Mouse (Mus musculus) small intestine, adult 2 months (tissue): ENCODE data around the gene Txk.

Experiments used
- CTCF ChIP-seq: fragments of 200-500 bp; IDR thresholded peaks from 2 replicates; pipeline ENCODE4 v1.5.1; 2012; ENCODE audit warnings: low read depth, mild to moderate bottlenecking, control low read depth, inconsistent platforms, low read length, moderate library complexity, mixed read lengths; ENCODE audit not compliant: insufficient replicate concordance, insufficient read length; ENCODE audit errors: extremely low read depth
- POLR2A ChIP-seq: fragments of 200-500 bp; IDR thresholded peaks from 2 replicates; pipeline ENCODE4 v1.6.1; 2012; ENCODE audit warnings: low read depth, mild to moderate bottlenecking, control low read depth, inconsistent platforms, low read length, moderate library complexity

DNA sequence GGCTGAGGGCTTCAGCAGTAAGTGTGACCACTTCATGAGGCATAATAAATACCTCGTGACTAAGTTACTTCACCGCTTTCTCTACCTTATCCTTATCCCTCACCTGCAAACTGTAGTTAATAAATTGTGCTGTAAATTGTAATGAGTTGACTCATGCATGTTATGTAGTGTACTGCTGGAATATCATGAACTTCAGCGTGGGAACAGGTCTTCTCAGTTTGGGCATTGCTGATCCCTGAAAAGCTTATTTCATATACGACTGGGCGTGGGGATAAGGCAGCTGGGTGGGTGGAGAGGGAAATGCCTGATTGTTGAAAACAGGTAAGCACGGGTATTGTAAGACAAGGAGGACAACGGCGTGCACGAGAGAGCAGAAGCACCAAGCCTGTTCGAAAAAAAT is 105.6 kb downstream of the Txk start:
- TF ChIP-seq POLR2A (no peak), CTCF (no peak)
